Mouse (Mus musculus) myocyte (in vitro differentiated cells): Measurements from ENCODE around the gene A130010J15Rik.

Source experiments
- CEBPB ChIP-seq: IDR thresholded peaks from 2 replicates; pipeline ENCODE4 v1.6.1; 2011; ENCODE audit warnings: mild to moderate bottlenecking, moderate library complexity; ENCODE audit not compliant: poor library complexity, insufficient read depth, severe bottlenecking
- E2F4 ChIP-seq: IDR thresholded peaks from one replicate; pipeline ENCODE4 v1.6.1; 2011; ENCODE audit warnings: mild to moderate bottlenecking, control low read depth, moderate library complexity; ENCODE audit not compliant: insufficient read depth
- MAX ChIP-seq: IDR thresholded peaks from one replicate; pipeline ENCODE4 v1.6.1; 2011; ENCODE audit warnings: low read depth, mild to moderate bottlenecking, control low read depth
- POLR2A ChIP-seq: IDR thresholded peaks from one replicate; pipeline ENCODE4 v1.6.1; 2011; ENCODE audit warnings: low read depth, mild to moderate bottlenecking, control low read depth, moderate library complexity; ENCODE audit not compliant: insufficient read length

DNA sequence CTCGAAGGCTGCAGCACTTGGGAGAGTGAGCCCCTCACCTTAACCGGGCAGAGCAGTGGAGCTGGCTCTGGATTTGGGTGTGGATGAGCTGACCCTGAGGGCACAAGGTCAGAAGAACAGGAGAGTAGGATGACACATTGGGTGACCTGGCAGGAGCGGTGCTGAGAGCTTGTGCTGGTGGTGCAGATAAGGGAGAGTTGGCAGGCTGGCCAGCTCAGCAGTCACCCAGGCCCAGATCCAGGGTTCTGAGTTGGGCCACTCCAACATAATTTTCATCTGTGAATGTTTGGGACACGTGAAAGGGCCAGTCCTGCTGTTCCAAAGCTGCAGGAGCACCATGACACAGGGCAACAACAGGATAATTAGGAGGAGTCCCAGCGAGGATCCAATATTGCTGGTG, 43.5 kb downstream of the A130010J15Rik start:
- TF ChIP-seq MAX (no peak), POLR2A (no peak), E2F4 (no peak), CEBPB (no peak)
